Mouse (Mus musculus) lung, embryonic 15.5 days (tissue): Measurements from ENCODE around the gene Gm4767. TPM values are rescaled to one million over a fixed set of nuclear protein-coding genes. Genes with fewer than 3 reads are reported as not detected.
"Not testable (repeated sequence)": the region's sequence is repeated elsewhere in the genome, so short reads cannot be mapped to it uniquely, and the experiment has no call there.

ENCODE experiments used
- ATAC-seq: fragments of 200-750 bp; cut with Nextera tagmentation; 2 replicates; pipeline ENCODE4 v1.8.0; 2017; ENCODE audit warnings: moderate number of reproducible peaks, borderline replicate concordance; ENCODE audit not compliant: low FRiP score, low TSS enrichment; ENCODE audit errors: extremely low read depth
- H3K27ac ChIP-seq: fragments of 300-500 bp; sonication (generic); 2 replicates; pipeline ENCODE4 v1.5.1; 2015; ENCODE audit warnings: moderate library complexity, mild to moderate bottlenecking, inconsistent platforms
- H3K27me3 ChIP-seq: fragments of 300-500 bp; sonication (generic); 2 replicates; pipeline ENCODE4 v1.6.1; 2015; ENCODE audit warnings: inconsistent platforms
- H3K36me3 ChIP-seq: fragments of 300-500 bp; sonication (generic); 2 replicates; pipeline ENCODE4 v1.6.1; 2015; ENCODE audit warnings: inconsistent platforms
- H3K4me1 ChIP-seq: fragments of 300-500 bp; sonication (generic); 2 replicates; pipeline ENCODE4 v1.6.1; 2015; ENCODE audit warnings: inconsistent platforms
- H3K4me2 ChIP-seq: fragments of 300-500 bp; sonication (generic); 2 replicates; pipeline ENCODE4 v1.6.1; 2015; ENCODE audit warnings: inconsistent platforms, mild to moderate bottlenecking, moderate library complexity
- H3K4me3 ChIP-seq: fragments of 300-500 bp; sonication (generic); 2 replicates; pipeline ENCODE4 v1.5.1; 2015; ENCODE audit warnings: mild to moderate bottlenecking, inconsistent platforms
- H3K9ac ChIP-seq: fragments of 300-500 bp; sonication (generic); 2 replicates; pipeline ENCODE4 v1.6.1; 2015; ENCODE audit warnings: inconsistent platforms
- H3K9me3 ChIP-seq: fragments of 300-500 bp; sonication (generic); 2 replicates; pipeline ENCODE4 v1.6.1; 2016; ENCODE audit warnings: inconsistent platforms
- WGBS: fragments of 180-500 bp; shearing (Covaris S2); methylation state at CpG from one replicate; pipeline ENCODE4 v1.1.7; 2015; 5-methylcytosine and 5-hydroxymethylcytosine counted together
- polyA plus RNA-seq: library from polyadenylated mRNA; unstranded; fragments of >200 nt; fragmentation: Nextera tagmentation; extraction: Ambion mirVana; gene quantifications from 2 replicates; pipeline ENCODE4 v1.2.1, GENCODE M21; 2015

The Gm4767 gene
- 3.5 and 5.2 TPM in 2 replicates for polyA plus RNA-seq

DNA sequence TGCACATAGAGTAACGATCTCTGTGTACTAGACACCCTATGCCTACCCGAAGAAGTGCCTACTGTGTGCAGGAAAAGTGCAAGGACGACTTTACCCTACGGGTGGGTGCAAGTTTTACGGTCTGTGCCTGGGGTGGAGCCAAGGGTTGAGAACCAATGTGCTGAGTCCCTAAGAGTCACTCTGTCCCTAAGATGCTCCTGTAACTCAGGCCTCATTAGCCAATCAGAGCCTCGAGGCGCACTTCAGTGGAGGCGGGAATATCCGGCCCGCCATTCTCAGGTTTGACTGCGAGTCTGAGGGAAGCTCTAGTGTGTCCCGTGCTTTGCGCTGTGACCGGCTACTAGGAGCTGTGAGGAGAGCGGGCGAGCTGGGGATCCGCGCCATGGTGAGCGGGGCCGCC is at the start of gene Gm4767:
Gm4767 (plus strand) TSS at position 288 of the 400 bp plus-strand sequence.
- H3K9ac ChIP-seq, H3K9me3 ChIP-seq, H3K36me3 ChIP-seq, H3K4me1 ChIP-seq, H3K27me3 ChIP-seq, H3K27ac ChIP-seq: not testable (repeated sequence)
- H3K4me2 ChIP-seq: peak within 1 kb of the TSS; percentile 22; the same call in 1 of the 2 replicates
- H3K4me3 ChIP-seq: peak within 1 kb of the TSS; percentile 20; the same call in 1 of the 2 replicates
- peak; percentile 65; the same call in 1 of the 2 replicates for ATAC-seq
- WGBS: 31% methylated on average over 12 of the region's 20 CpGs

DNA sequence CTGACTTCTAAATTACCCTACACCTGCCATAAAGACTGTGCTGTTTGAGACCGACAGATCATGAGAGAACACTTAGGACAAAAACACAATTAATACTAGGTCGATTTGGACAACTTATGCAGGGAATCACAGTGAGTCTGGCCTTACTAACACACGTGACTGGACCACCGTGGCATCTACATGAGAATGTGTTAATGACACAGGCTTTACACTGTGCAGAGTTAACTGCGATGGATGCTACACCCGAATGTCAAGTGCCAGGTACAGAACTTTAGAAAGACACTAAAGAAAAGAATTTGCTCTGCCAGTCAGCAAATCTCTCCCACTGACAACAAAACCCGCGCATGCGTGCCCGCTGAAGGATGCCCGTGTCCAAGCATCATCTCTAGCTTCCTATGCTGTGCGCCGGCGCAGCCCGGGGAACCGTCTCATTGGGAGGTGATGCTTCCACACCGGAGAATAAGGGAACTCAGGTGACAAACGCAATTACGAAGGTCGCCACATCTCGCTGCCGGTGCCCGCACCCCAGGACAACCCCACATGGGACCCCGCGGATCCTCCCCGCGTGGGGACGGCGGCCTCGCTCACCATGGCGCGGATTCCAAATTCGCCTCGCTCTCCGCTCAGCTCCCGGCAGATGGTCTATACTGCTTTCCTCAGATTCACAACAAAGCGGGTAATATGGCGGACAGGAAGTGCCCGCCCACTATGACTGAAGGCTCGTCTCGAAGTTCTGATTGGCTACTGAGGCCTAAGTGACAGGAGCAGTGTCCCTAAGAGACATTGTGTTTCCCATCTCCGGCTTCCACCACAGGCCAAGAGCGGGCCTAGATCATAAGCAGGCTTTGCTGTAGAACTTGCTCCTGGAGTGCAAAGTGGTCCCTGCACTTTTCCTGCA is 41.2 kb upstream of the Gm4767 start, which contains the start of gene Gm3055:
Gm3055 (minus strand) TSS at position 656 of the 898 bp plus-strand sequence.
- no CpG with 5 or more reads among the region's 43 CpGs for WGBS
- H3K4me3 ChIP-seq, H3K27ac ChIP-seq, H3K9me3 ChIP-seq, H3K4me1 ChIP-seq, H3K27me3 ChIP-seq, H3K9ac ChIP-seq, H3K36me3 ChIP-seq, H3K4me2 ChIP-seq: not testable (repeated sequence)
- peak; percentile 95 for ATAC-seq

DNA sequence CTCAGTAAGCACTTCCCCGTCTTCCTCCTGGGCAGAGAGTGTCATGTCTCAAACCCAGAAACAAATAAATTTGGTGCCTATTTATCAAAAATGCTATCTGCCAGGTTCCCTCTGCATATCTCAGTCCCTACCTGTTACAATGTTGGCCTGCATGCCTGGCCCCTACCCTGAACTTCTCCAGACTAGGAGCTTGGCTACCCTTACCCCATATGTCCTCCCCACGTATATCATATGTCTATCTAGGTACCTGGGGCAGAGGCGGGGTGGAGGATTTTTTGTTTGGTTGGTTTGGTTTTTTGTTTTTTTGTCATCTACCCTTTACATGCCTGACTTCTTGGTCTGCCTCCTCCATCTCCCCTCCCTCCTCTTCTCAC is 40.6 kb upstream of the Gm4767 start:
- H3K27ac ChIP-seq, H3K9ac ChIP-seq, H3K4me3 ChIP-seq, H3K4me1 ChIP-seq, H3K27me3 ChIP-seq, H3K36me3 ChIP-seq, H3K4me2 ChIP-seq, ATAC-seq, H3K9me3 ChIP-seq: not testable (repeated sequence)
- WGBS: no CpG with 5 or more reads among the region's 3 CpGs

DNA sequence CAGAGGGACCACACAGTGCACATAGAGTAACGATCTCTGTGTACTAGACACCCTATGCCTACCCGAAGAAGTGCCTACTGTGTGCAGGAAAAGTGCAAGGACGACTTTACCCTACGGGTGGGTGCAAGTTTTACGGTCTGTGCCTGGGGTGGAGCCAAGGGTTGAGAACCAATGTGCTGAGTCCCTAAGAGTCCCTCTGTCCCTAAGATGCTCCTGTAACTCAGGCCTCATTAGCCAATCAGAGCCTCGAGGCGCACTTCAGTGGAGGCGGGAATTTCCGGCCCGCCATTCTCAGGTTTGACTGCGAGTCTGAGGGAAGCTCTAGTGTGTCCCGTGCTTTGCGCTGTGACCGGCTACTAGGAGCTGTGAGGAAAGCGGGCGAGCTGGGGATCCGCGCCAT is 34.2 kb downstream of the Gm4767 start:
- WGBS: no CpG with 5 or more reads among the region's 18 CpGs
- not testable (repeated sequence) for H3K27me3 ChIP-seq, H3K9me3 ChIP-seq, H3K36me3 ChIP-seq, H3K9ac ChIP-seq, H3K27ac ChIP-seq, H3K4me2 ChIP-seq, H3K4me3 ChIP-seq, H3K4me1 ChIP-seq
- ATAC-seq: peak; percentile 59; the same call in 1 of the 2 replicates

DNA sequence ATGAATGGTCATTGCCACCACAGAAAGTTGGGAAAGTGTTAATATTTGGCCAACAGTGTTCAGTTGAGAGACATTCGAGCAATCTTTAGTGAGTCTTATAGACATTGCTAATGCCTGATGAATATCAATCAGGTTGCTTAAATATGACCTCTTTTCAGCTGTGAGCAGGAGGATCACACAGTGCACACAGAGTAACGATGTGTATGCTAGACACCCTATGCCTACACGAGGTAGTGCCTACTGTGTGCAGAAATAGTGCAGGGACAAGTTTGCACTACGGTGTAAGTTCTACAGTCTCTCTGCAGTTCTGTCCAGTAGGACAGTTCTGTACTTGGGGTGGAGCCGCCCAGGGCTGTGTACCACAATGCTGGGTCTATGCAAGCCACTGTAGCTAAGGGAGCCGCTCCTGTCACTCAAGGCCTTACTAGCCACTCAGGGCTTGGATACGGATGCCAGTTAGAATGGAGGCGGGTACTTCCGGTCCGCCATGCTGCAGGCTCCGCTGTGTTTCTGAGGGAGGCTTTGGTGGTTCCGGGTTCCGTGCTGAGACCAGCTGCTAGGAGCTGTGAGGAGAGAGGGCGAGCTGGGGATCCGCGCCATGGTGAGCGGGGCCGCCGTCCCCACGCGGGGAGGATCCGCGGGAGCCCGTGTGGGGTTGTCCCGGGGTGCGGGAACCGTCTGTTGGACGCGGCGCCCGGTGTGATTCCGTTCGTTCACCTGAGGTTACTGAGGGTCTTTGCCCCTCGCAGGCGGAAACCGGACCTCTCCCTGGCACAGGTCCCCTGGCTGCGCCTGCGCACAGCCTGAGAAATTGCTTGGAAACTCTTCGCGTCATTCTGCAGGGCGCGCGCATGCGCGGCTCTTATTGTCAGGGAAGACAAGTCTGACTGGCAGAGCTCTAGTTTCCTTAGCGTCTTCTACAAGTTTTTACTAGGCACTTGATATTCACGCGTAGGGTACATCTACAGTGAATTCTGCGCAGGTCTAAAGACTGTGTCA is 51.7 kb downstream of the Gm4767 start, which contains the start of gene Gm32687:
Gm32687 (plus strand) TSS at position 526 of the 999 bp plus-strand sequence.
- H3K4me1 ChIP-seq, H3K9me3 ChIP-seq, H3K27me3 ChIP-seq, H3K27ac ChIP-seq, H3K36me3 ChIP-seq, H3K4me3 ChIP-seq, H3K4me2 ChIP-seq, H3K9ac ChIP-seq: not testable (repeated sequence)
- 28% methylated on average over 6 of the region's 49 CpGs for WGBS
- peak; percentile 100 for ATAC-seq

Other genes with a start within 250 kb of the Gm4767 start
- 39.3 and 49.7 TPM in 2 replicates for gene Tle2, start 237.6 kb upstream of the Gm4767 start, polyA plus RNA-seq
- 28.1 and 29.3 TPM in 2 replicates for gene Tle6, start 211.1 kb upstream of the Gm4767 start, polyA plus RNA-seq
- gene BC025920, start 205.9 kb upstream of the Gm4767 start, polyA plus RNA-seq: 0.66 and 0.78 TPM in 2 replicates
- 41.1 TPM in 2 replicates for gene Sirt6, start 184.4 kb upstream of the Gm4767 start, polyA plus RNA-seq
- 8.6 and 9.8 TPM in 2 replicates for gene Ankrd24, start 183.6 kb upstream of the Gm4767 start, polyA plus RNA-seq
- gene Gm10778, start 163.1 kb upstream of the Gm4767 start, polyA plus RNA-seq: 4.3 and 4.7 TPM in 2 replicates
- 17.7 and 18.0 TPM in 2 replicates for gene Zfp433, start 107.4 kb upstream of the Gm4767 start, polyA plus RNA-seq
- gene Gm3055, start 41.0 kb upstream of the Gm4767 start, polyA plus RNA-seq: 10.0 and 11.4 TPM in 2 replicates
- gene Gm32687, start 51.7 kb downstream of the Gm4767 start, polyA plus RNA-seq: 9.5 and 10.5 TPM in 2 replicates
- 2.9 and 5.1 TPM in 2 replicates for gene Zfp781, start 118.3 kb downstream of the Gm4767 start, polyA plus RNA-seq
- 16.0 and 16.7 TPM in 2 replicates for gene Zfp873, start 235.9 kb downstream of the Gm4767 start, polyA plus RNA-seq